Mouse (Mus musculus): ENCODE results near the gene Sap30bp.

Gene Sap30bp

GRCm38 (mm10) chr11:115933108-115933746, at the start of gene Sap30bp, which contains the start of gene Recql5:
Sap30bp (plus strand) TSS chr11:115933282.
Recql5 (minus strand) TSS chr11:115933477.
- peak; percentile 97 to 98 for DNase-seq

GRCm38 (mm10) chr11:115884361-115884760, 48.7 kb upstream of the Sap30bp start:
- DNase-seq = no peak

- DNase-seq = no peak
Observed at GRCm38 (mm10) chr11:115885281-115885680, 47.8 kb upstream of the Sap30bp start.

GRCm38 (mm10) chr11:115886446-115886845, 46.6 kb upstream of the Sap30bp start:
- DNase-seq = no peak

- no peak for DNase-seq
Observed at GRCm38 (mm10) chr11:115888020-115888419, 45.1 kb upstream of the Sap30bp start.

DNA sequence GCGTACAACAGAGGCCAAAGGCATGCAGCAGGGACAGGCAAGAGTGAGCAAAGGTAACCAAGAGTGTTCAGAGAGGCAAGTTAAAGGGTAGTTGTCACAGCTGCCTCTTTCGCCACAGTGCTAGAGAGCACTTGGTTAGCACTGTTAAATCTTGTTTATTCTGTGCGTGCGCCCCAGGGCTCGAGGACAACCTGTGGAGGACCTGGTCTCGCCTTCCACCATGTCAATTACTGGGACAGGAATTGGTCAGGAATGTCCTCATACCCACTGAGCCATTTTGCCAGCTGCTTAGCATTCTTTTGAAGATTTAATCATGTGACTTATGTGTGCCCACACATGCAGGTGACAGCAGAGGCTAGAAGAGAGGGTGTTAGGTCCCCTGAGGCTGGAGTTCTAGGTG, 43.9 kb upstream of the Sap30bp start:
- no peak for DNase-seq

DNA sequence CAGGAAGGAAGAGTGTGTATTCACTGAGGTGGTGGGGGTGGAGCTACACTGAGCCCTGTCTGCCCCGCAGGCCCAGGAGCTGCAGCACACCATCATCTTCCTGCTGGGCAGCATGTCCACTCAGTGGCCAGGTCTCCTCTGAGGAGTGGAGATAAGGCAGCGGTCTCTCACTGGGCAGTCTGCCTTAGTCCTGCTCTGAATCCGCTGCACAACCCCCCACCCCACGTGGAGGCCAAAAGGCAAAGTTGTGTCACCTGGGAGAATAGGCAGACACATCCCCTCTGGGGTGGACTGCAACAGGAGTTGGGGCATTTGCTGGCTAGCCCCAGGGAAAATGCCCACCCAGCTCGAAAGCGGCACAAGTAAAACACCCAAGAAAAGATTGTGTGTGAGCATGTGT, 40.9 kb upstream of the Sap30bp start:
- no peak for DNase-seq

DNA sequence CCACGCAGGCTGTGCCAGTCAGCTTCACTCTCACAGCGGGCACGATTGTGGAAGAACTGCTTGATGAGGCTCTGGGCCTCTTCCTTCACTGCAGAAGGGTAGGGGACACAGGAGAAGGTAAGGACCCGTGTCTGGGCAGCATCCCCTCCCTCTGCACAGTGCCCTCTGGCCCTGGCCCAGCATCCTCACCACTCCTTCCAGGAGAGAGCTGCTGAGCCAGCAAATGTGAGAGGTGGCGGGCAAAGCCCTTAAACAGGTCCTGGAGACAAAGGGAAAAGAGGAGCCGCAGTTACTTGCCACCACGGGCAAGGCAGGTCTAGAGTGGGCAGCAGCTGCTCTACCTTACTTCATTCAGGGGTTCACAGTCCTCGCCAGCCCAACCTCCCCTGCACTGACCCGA, 40.0 kb upstream of the Sap30bp start:
- no peak for DNase-seq

- peak; percentile 57 to 74 for DNase-seq
Observed at GRCm38 (mm10) chr11:115894755-115895520, 38.1 kb upstream of the Sap30bp start.

GRCm38 (mm10) chr11:115898446-115898845, 34.6 kb upstream of the Sap30bp start:
- DNase-seq = no peak

DNA sequence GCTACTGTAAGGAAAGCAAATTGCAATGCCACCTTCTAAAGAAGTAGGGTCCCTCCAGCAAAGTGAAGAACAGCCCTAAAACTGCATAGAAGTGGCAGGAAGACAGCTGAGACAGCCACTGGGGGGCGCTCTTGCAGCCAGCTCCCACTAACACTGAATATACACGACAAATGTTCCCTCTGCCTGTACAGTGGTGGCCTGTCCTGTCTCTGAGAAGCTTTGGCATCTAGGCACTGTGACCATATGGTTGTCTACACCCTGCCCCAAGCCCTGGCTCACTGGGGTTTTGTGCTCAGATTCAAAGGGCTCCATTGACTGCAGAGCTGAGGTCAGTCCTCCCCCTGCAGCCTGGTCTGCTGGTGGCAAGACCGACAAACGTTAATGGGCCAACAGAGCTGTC, 34.2 kb upstream of the Sap30bp start:
- peak; percentile 83 to 87 for DNase-seq

GRCm38 (mm10) chr11:115899486-115900266, 33.4 kb upstream of the Sap30bp start, which contains the start of gene Smim5:
Smim5 (plus strand) TSS chr11:115899966.
- DNase-seq = no peak

GRCm38 (mm10) chr11:115900561-115901337, 32.3 kb upstream of the Sap30bp start:
- no peak for DNase-seq

- no peak for DNase-seq
Observed at GRCm38 (mm10) chr11:115901338-115902161, 31.5 kb upstream of the Sap30bp start.

- no peak for DNase-seq
Observed at GRCm38 (mm10) chr11:115902177-115902576, 30.9 kb upstream of the Sap30bp start.

- no peak for DNase-seq
Observed at GRCm38 (mm10) chr11:115902831-115903230, 30.3 kb upstream of the Sap30bp start.

- DNase-seq = no peak
Observed at GRCm38 (mm10) chr11:115903384-115904230, 29.5 kb upstream of the Sap30bp start.

GRCm38 (mm10) chr11:115904231-115904955, 28.7 kb upstream of the Sap30bp start:
- DNase-seq = no peak

- DNase-seq = no peak
Observed at GRCm38 (mm10) chr11:115904956-115905790, 27.9 kb upstream of the Sap30bp start.

All from cerebellum, postnatal 25 days (tissue).